Mouse (Mus musculus) frontal cortex, postnatal 10 days (tissue): ENCODE data around the gene Fth1.

Experiments used
- DNase-seq, 2 experiments: peaks; one replicate each; pipeline ENCODE4 v3.0.0; 2022; ENCODE audit warnings: low spot score in 2 of 2, mixed read lengths in 1 of 2

Gene Fth1

GRCm38 (mm10) chr19:10022414-10023303, 42.3 kb downstream of the Fth1 start:
- DNase-seq: peak; percentile 28 to 58

GRCm38 (mm10) chr19:10023304-10023758, 42.9 kb downstream of the Fth1 start:
- no peak for DNase-seq

GRCm38 (mm10) chr19:10025169-10025875, 44.9 kb downstream of the Fth1 start:
- DNase-seq: peak in 1 of 2 experiments; percentile 47

GRCm38 (mm10) chr19:10029746-10030145, 49.3 kb downstream of the Fth1 start:
- DNase-seq: no peak

GRCm38 (mm10) chr19:10033211-10033973, 53.0 kb downstream of the Fth1 start:
- DNase-seq: peak in 1 of 2 experiments; percentile 64

GRCm38 (mm10) chr19:10034356-10034755, 54.0 kb downstream of the Fth1 start:
- DNase-seq: no peak
